Mouse (Mus musculus) midbrain, postnatal 0 days (tissue): ENCODE data around the gene Aatf. TPM values are rescaled to one million over a fixed set of nuclear protein-coding genes. Genes with fewer than 3 reads are reported as not detected.

ENCODE experiments used
- ATAC-seq: fragments of 200-750 bp; cut with Nextera tagmentation; 2 replicates; pipeline ENCODE4 v1.8.0; 2017; ENCODE audit warnings: moderate number of reproducible peaks, mild to moderate bottlenecking, moderate TSS enrichment, moderate library complexity; ENCODE audit not compliant: low FRiP score
- DNase-seq: peaks from one replicate; pipeline ENCODE4 v3.0.0-alpha.2; 2015; ENCODE audit warnings: low spot score
- H3K27ac ChIP-seq: fragments of 300-500 bp; sonication (generic); 2 replicates; pipeline ENCODE4 v1.5.1; 2014; ENCODE audit warnings: low read depth, mild to moderate bottlenecking, low read length, mixed read lengths
- H3K27me3 ChIP-seq: fragments of 300-500 bp; sonication (generic); 2 replicates; pipeline ENCODE4 v1.6.1; 2014; ENCODE audit warnings: low read length, control low read depth, mixed read lengths; ENCODE audit not compliant: insufficient read depth
- H3K36me3 ChIP-seq: fragments of 300-500 bp; sonication (generic); 2 replicates; pipeline ENCODE4 v1.6.1; 2014; ENCODE audit warnings: low read length, control low read depth, mixed read lengths; ENCODE audit not compliant: insufficient read depth
- H3K4me1 ChIP-seq: fragments of 300-500 bp; sonication (generic); 2 replicates; pipeline ENCODE4 v1.6.1; 2014; ENCODE audit warnings: mild to moderate bottlenecking, control low read depth, antibody characterized with exemption, low read length, mixed read lengths; ENCODE audit not compliant: insufficient read depth
- H3K4me2 ChIP-seq: fragments of 300-500 bp; sonication (generic); 2 replicates; pipeline ENCODE4 v1.6.1; 2014; ENCODE audit warnings: low read depth, mild to moderate bottlenecking, low read length, mixed read lengths; ENCODE audit not compliant: poor library complexity, severe bottlenecking
- H3K4me3 ChIP-seq: fragments of 300-500 bp; sonication (generic); 2 replicates; pipeline ENCODE4 v1.5.1; 2014; ENCODE audit warnings: low read depth, mild to moderate bottlenecking, low read length, moderate library complexity
- H3K9ac ChIP-seq: fragments of 300-500 bp; sonication (generic); replicated peaks from 2 replicates; pipeline ENCODE4 v1.6.1; 2014; ENCODE audit warnings: mild to moderate bottlenecking, low read length, moderate library complexity, mixed read lengths; ENCODE audit not compliant: poor library complexity, severe bottlenecking
- H3K9me3 ChIP-seq: fragments of 300-500 bp; sonication (generic); 2 replicates; pipeline ENCODE4 v1.6.1; 2016; ENCODE audit warnings: low read length, control low read depth
- CTCF ChIP-seq: IDR thresholded peaks from 2 replicates; pipeline ENCODE4 v1.5.1; 2016; ENCODE audit warnings: antibody characterized with exemption, mild to moderate bottlenecking
- WGBS: fragments of 180-500 bp; shearing (Covaris S2); extraction: QIAGEN DNeasy Blood & Tissue Kit; methylation state at CpG from one replicate; pipeline ENCODE4 v1.1.7; 2014; 5-methylcytosine and 5-hydroxymethylcytosine counted together
- polyA plus RNA-seq: library from polyadenylated mRNA; unstranded; fragments of >200 nt; fragmentation: Nextera tagmentation; extraction: Ambion mirVana; gene quantifications from 2 replicates; pipeline ENCODE4 v1.2.1, GENCODE M21; 2015
- total RNA-seq: library from RNA; depleted of rRNA; stranded (reverse); fragments of >200 nt; gene quantifications from 2 replicates; pipeline ENCODE4 v1.2.3, GENCODE M21; 2014

Gene Aatf
- total and polyA plus RNA-seq, 2 experiments from 2014 or later, result 27.3 to 39.2 TPM

DNA sequence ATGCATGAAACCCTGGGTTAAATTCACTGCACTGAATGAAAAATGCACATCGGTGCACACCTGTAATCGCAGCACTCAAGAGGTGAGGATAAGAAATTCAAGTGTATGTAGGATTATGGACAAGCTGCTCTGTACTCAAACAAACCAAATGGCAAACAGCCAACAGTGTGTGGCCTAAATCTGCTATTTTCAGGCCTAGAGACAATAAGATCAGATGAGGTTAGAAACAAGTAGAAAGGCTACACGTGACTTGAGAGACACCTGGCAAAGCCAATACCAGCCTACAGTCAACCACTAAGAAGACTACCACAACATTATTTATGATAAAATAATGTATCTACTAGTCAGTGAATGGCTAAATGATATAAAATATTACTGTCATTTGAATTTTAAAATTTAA is 72.9 kb downstream of the Aatf start:
- DNase-seq, result no peak
- no peaks in the 10 kb centered on the region for H3K9me3 ChIP-seq
- H3K27me3 ChIP-seq, result no peaks in the 10 kb centered on the region
- H3K4me1 ChIP-seq, result no peaks in the 10 kb centered on the region
- no peak overlapping the region for H3K4me2 ChIP-seq
- WGBS, result 81% methylated on average over 3 of the region's 3 CpGs
- no peak overlapping the region for H3K9ac ChIP-seq
- H3K36me3 ChIP-seq, result 0 out of 2 replicates have a peak, but pooled peaks cover 5% of the 10 kb centered on the region
- no peak for ATAC-seq
- no peak overlapping the region for H3K27ac ChIP-seq
- TF ChIP-seq CTCF, result no peak
- H3K4me3 ChIP-seq, result no peak overlapping the region

DNA sequence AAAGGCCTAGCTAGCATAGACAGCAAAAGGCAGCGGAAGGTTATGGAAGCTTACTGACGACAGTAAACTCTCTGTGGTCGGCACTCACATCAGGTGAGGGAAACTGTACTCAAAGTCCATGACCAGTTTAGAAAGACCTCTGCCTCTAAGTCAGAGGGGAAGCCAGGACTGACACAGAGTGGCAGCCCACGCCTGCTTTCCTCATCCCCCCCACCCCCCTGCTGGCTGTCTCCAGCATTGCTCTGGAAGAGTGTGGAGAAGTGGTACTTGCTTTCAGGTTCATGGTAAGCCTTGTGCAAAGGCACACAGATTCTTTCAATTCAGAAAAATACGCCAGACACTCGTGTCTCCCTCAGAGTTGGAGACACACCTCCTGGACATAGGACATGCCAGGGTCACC is 78.4 kb downstream of the Aatf start:
- no peaks in the 10 kb centered on the region for H3K36me3 ChIP-seq
- H3K4me3 ChIP-seq, result no peak overlapping the region
- no peaks in the 10 kb centered on the region for H3K4me1 ChIP-seq
- TF ChIP-seq CTCF, result peak; percentile 46
- no peak for ATAC-seq
- WGBS, result 71% methylated on average over 6 of the region's 6 CpGs
- no peak for DNase-seq
- H3K9me3 ChIP-seq, result no peaks in the 10 kb centered on the region
- H3K9ac ChIP-seq, result no peak overlapping the region
- no peak overlapping the region for H3K27ac ChIP-seq
- no peak overlapping the region for H3K4me2 ChIP-seq
- no peaks in the 10 kb centered on the region for H3K27me3 ChIP-seq

DNA sequence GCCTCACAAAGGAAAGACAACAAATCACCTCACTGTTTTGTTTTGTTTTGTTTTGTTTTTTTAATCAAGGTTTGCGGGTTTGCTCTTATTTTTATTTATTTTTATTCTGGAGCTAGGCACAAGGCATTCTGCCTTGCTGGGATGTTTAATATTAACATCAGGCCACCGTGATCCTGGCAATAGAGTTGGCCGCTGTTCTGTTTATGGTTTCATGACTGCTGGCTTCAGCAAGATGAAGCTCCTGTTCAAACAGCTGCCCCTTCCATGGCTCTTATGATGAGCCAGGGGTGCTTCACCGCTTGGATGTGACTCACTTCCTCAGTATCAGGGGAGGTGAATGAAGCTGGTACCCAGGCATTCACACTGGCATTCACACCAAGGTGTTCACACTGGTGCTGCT is 83.0 kb downstream of the Aatf start:
- no peak overlapping the region for H3K27ac ChIP-seq
- H3K4me2 ChIP-seq, result no peak overlapping the region
- DNase-seq, result no peak
- H3K36me3 ChIP-seq, result no peaks in the 10 kb centered on the region
- no peak for TF ChIP-seq CTCF
- peaks cover 3% of the 10 kb centered on the region; the same call in 1 of the 2 replicates for H3K4me1 ChIP-seq
- no peak overlapping the region for H3K4me3 ChIP-seq
- no peak overlapping the region for H3K9ac ChIP-seq
- H3K27me3 ChIP-seq, result no peaks in the 10 kb centered on the region
- no peak for ATAC-seq
- WGBS, result 81% methylated on average over 4 of the region's 4 CpGs
- no peaks in the 10 kb centered on the region for H3K9me3 ChIP-seq

DNA sequence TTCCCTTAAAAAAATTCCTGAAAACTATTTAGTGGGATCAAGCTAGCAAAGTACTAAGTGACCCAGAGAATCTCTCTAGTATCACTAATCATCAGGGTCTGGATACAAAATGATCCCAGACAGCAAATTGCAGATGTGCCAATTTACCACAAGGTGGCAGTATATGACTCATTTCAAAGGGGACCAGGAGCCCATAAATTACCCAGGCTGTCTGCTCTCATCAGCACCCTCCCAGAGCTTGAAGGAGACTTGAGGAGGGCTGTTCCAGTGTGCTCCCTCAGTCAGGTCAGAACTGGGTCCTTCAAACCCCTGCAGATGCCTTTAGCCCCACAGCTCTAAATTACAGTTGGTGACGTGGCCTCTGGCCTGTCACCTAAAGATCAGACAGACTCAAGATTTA is 83.7 kb downstream of the Aatf start:
- ATAC-seq, result peak; percentile 62; the same call in 1 of the 2 replicates

DNA sequence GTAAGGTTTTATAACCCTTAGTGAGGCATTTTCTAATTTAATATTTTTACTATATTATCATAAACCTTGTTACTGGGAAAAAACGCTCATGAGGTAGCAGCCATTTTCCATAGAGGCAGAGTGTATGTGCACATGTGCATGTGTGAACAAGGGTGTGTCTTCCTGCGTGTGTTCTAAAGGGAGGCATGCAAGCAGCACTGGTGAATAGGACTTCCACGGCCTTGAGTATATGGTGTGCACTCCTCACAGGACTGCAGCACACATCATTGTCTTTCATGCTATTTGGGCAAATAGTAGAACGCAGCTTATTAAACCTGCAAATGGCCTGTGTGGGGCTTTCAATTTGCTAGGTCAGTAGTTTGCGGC is 86.7 kb downstream of the Aatf start:
- Histone ChIP-seq H3K4me3 (no peak overlapping the region), H3K9me3 (no peaks in the 10 kb centered on the region), H3K9ac (no peak overlapping the region), H3K27me3 (no peaks in the 10 kb centered on the region), H3K4me1 (peaks cover 3% of the 10 kb centered on the region; the same call in 1 of the 2 replicates), H3K27ac (no peak overlapping the region), H3K36me3 (no peaks in the 10 kb centered on the region), H3K4me2 (no peak overlapping the region)
- no peak for TF ChIP-seq CTCF
- ATAC-seq, result no peak
- no peak for DNase-seq
- 87% methylated on average over 5 of the region's 5 CpGs for WGBS

More for the DNA sequence above, 83.7 kb downstream of the Aatf start:
- 25% methylated on average over 1 of the region's 1 CpGs for WGBS
- no peaks in the 10 kb centered on the region for H3K9me3 ChIP-seq
- H3K4me2 ChIP-seq, result no peak overlapping the region
- H3K4me1 ChIP-seq, result peaks cover 3% of the 10 kb centered on the region; the same call in 1 of the 2 replicates
- no peaks in the 10 kb centered on the region for H3K27me3 ChIP-seq
- H3K4me3 ChIP-seq, result no peak overlapping the region
- peak; percentile 91 for TF ChIP-seq CTCF
- no peak overlapping the region for H3K27ac ChIP-seq
- DNase-seq, result peak; percentile 90
- H3K36me3 ChIP-seq, result no peaks in the 10 kb centered on the region
- H3K9ac ChIP-seq, result no peak overlapping the region

DNA sequence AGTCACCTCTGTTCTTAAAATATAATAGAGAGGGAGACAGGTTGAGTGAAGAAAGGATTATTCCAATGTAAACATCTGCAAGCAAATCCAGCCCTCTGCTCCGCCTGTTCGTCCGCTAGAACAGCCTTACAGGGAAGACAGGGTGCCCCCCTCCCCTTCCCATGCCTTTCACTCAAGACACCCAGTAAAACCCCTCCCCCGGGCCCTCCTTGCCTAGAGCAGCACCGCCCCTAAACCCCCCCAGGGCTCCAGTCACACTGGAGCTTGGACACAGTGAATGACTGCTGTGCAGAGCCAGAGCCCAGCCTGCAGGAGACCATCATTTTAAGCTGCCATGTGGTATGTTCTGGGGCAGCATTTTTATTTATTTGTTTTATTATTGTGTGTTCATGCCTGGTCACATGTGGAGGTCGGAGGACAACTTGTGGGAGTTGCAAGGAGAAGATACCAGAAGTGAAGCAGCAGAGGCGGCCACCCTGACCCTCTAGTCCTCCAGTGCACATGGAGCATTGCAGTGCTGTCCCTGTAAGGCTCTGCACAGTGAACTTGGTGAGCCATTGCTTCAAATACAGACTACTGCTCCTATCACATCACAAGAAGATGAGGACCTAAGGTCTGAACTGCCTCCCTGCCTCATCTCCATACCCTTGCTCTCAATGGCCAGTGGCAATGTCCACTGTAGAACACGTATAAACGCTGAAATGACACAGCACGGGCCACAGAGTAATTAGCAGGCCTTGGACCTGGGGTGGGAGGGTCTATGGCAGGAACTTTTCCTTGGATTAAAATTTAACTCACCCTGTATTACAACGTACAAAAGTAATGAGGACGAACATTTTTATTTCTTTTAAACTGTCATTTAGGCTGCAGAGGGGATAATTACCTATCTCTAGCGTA is 87.3 kb downstream of the Aatf start:
- H3K36me3 ChIP-seq, result no peaks in the 10 kb centered on the region
- no peaks in the 10 kb centered on the region for H3K27me3 ChIP-seq
- no peaks in the 10 kb centered on the region for H3K9me3 ChIP-seq
- H3K4me2 ChIP-seq, result no peak overlapping the region
- H3K4me1 ChIP-seq, result peaks cover 3% of the 10 kb centered on the region; the same call in 1 of the 2 replicates
- H3K4me3 ChIP-seq, result no peak overlapping the region
- TF ChIP-seq CTCF, result no peak
- no peak for DNase-seq
- H3K27ac ChIP-seq, result no peak overlapping the region
- whole genome bisulfite sequencing, result 54% methylated on average over 13 of the region's 13 CpGs
- no peak for ATAC-seq
- no peak overlapping the region for H3K9ac ChIP-seq
